Mouse (Mus musculus): ENCODE data around the gene Gm20696. TPM values are rescaled to one million over a fixed set of nuclear protein-coding genes. Genes with fewer than 3 reads are reported as not detected.

Gene Gm20696
- total RNA-seq, 1 experiment: 0.58 TPM

GRCm38 (mm10) chr6:99435140-99435539 is 231.5 kb downstream of the Gm20696 start:
- in situ Hi-C loops (cut with MboI; ENCODE audit: low sequenced_read_pairs in 2 of 2, unreplicated experiment in 2 of 2): no loop called here
- Histone ChIP-seq H3K9me3 (ENCODE audit: control insufficient read depth, insufficient read depth, low read depth, low read length) (no peaks in the 10 kb centered on the region), H3K4me3 (ENCODE audit: insufficient read depth in 1 of 2, low read depth in 1 of 2, low read length in 2 of 2, poor library complexity in 1 of 2, severe bottlenecking in 1 of 2) (no peak overlapping the region)

GRCm38 (mm10) chr6:99433006-99433405 is 233.6 kb downstream of the Gm20696 start:
- DNase-seq (ENCODE audit: low read depth, low spot score): no peak
- Histone ChIP-seq H3K4me3 (ENCODE audit: insufficient read depth in 1 of 2, low read depth in 1 of 2, low read length in 2 of 2, poor library complexity in 1 of 2, severe bottlenecking in 1 of 2) (no peak overlapping the region), H3K9ac (ENCODE audit: insufficient read depth, low read depth, low read length, poor library complexity, severe bottlenecking) (no peak overlapping the region), H3K4me1 (ENCODE audit: control insufficient read depth in 2 of 2, insufficient read depth in 2 of 2, low read length in 2 of 2, poor library complexity in 1 of 2) (no peaks in the 10 kb centered on the region), H3K9me3 (ENCODE audit: control insufficient read depth, insufficient read depth, low read depth, low read length) (no peaks in the 10 kb centered on the region), H3K36me3 (ENCODE audit: control insufficient read depth, insufficient read depth, low read length, poor library complexity, severe bottlenecking) (no peaks in the 10 kb centered on the region), H3K27ac (ENCODE audit: insufficient read depth, low read depth, low read length, poor library complexity, severe bottlenecking) (no peak overlapping the region)
- in situ Hi-C loops (cut with MboI; ENCODE audit: low sequenced_read_pairs in 2 of 2, unreplicated experiment in 2 of 2): no loop called here
- TF ChIP-seq HCFC1 (IDR thresholded peaks at IDR 0.05; ENCODE audit: borderline replicate concordance, insufficient read depth, low read length): no peak
- no peak for TF ChIP-seq MAFK (IDR thresholded peaks at IDR 0.05; ENCODE audit: insufficient read depth, low read depth, low read length)
- no peak for TF ChIP-seq ZNF384 (IDR thresholded peaks at IDR 0.05; ENCODE audit: low read depth, low read length)
- no peak for TF ChIP-seq ZC3H11A (IDR thresholded peaks at IDR 0.05; ENCODE audit: borderline replicate concordance, low read depth, low read length)

More at GRCm38 (mm10) chr6:99435140-99435539, 231.5 kb downstream of the Gm20696 start:
- TF ChIP-seq MAFK (IDR thresholded peaks at IDR 0.05; ENCODE audit: insufficient read depth, low read depth, low read length): no peak
- Histone ChIP-seq H3K36me3 (ENCODE audit: control insufficient read depth, insufficient read depth, low read length, poor library complexity, severe bottlenecking) (no peaks in the 10 kb centered on the region), H3K9ac (ENCODE audit: insufficient read depth, low read depth, low read length, poor library complexity, severe bottlenecking) (no peak overlapping the region), H3K4me1 (ENCODE audit: control insufficient read depth in 2 of 2, insufficient read depth in 2 of 2, low read length in 2 of 2, poor library complexity in 1 of 2) (peaks cover 0 to 7% of the 10 kb centered on the region in 2 experiments; a peak in 3 of 4 replicates), H3K27ac (ENCODE audit: insufficient read depth, low read depth, low read length, poor library complexity, severe bottlenecking) (no peak overlapping the region)
- no peak for DNase-seq (ENCODE audit: low read depth, low spot score)

GRCm38 (mm10) chr6:99431941-99432340 is 234.7 kb downstream of the Gm20696 start:
- in situ Hi-C loops (cut with MboI; ENCODE audit: low sequenced_read_pairs in 2 of 2, unreplicated experiment in 2 of 2): no loop called here
- Histone ChIP-seq H3K27ac (ENCODE audit: insufficient read depth, low read depth, low read length, poor library complexity, severe bottlenecking) (no peak overlapping the region), H3K4me3 (ENCODE audit: insufficient read depth in 1 of 2, low read depth in 1 of 2, low read length in 2 of 2, poor library complexity in 1 of 2, severe bottlenecking in 1 of 2) (no peak overlapping the region), H3K4me1 (ENCODE audit: control insufficient read depth in 2 of 2, insufficient read depth in 2 of 2, low read length in 2 of 2, poor library complexity in 1 of 2) (no peaks in the 10 kb centered on the region), H3K9ac (ENCODE audit: insufficient read depth, low read depth, low read length, poor library complexity, severe bottlenecking) (no peak overlapping the region), H3K36me3 (ENCODE audit: control insufficient read depth, insufficient read depth, low read length, poor library complexity, severe bottlenecking) (no peaks in the 10 kb centered on the region), H3K9me3 (ENCODE audit: control insufficient read depth, insufficient read depth, low read depth, low read length) (no peaks in the 10 kb centered on the region)
- no peak for TF ChIP-seq HCFC1 (IDR thresholded peaks at IDR 0.05; ENCODE audit: borderline replicate concordance, insufficient read depth, low read length)
- no peak for TF ChIP-seq ZC3H11A (IDR thresholded peaks at IDR 0.05; ENCODE audit: borderline replicate concordance, low read depth, low read length)
- no peak for TF ChIP-seq CHD2 (IDR thresholded peaks at IDR 0.05; ENCODE audit: low read depth, low read length)
- no peak for TF ChIP-seq MAFK (IDR thresholded peaks at IDR 0.05; ENCODE audit: insufficient read depth, low read depth, low read length)
- TF ChIP-seq ZNF384 (IDR thresholded peaks at IDR 0.05; ENCODE audit: low read depth, low read length): no peak
- DNase-seq (ENCODE audit: low read depth, low spot score): no peak

- H3K36me3 ChIP-seq (ENCODE audit: control insufficient read depth, insufficient read depth, low read length, poor library complexity, severe bottlenecking): no peaks in the 10 kb centered on the region
- H3K4me1 ChIP-seq (ENCODE audit: control insufficient read depth in 2 of 2, insufficient read depth in 2 of 2, low read length in 2 of 2, poor library complexity in 1 of 2): no peaks in the 10 kb centered on the region
- no peak overlapping the region for H3K4me3 ChIP-seq (ENCODE audit: insufficient read depth in 1 of 2, low read depth in 1 of 2, low read length in 2 of 2, poor library complexity in 1 of 2, severe bottlenecking in 1 of 2)
- no peaks in the 10 kb centered on the region for H3K9me3 ChIP-seq (ENCODE audit: control insufficient read depth, insufficient read depth, low read depth, low read length)
- no peak for DNase-seq (ENCODE audit: low read depth, low spot score)
- in situ Hi-C loops (cut with MboI; ENCODE audit: low sequenced_read_pairs in 2 of 2, unreplicated experiment in 2 of 2): no loop called here
- no peak overlapping the region for H3K9ac ChIP-seq (ENCODE audit: insufficient read depth, low read depth, low read length, poor library complexity, severe bottlenecking)
- TF ChIP-seq ZNF384 (IDR thresholded peaks at IDR 0.05; ENCODE audit: low read depth, low read length) (no peak), MAFK (IDR thresholded peaks at IDR 0.05; ENCODE audit: insufficient read depth, low read depth, low read length) (no peak), HCFC1 (IDR thresholded peaks at IDR 0.05; ENCODE audit: borderline replicate concordance, insufficient read depth, low read length) (no peak)
- no peak overlapping the region for H3K27ac ChIP-seq (ENCODE audit: insufficient read depth, low read depth, low read length, poor library complexity, severe bottlenecking)
Measured at GRCm38 (mm10) chr6:99430560-99430959, 236.0 kb downstream of the Gm20696 start.

DNA sequence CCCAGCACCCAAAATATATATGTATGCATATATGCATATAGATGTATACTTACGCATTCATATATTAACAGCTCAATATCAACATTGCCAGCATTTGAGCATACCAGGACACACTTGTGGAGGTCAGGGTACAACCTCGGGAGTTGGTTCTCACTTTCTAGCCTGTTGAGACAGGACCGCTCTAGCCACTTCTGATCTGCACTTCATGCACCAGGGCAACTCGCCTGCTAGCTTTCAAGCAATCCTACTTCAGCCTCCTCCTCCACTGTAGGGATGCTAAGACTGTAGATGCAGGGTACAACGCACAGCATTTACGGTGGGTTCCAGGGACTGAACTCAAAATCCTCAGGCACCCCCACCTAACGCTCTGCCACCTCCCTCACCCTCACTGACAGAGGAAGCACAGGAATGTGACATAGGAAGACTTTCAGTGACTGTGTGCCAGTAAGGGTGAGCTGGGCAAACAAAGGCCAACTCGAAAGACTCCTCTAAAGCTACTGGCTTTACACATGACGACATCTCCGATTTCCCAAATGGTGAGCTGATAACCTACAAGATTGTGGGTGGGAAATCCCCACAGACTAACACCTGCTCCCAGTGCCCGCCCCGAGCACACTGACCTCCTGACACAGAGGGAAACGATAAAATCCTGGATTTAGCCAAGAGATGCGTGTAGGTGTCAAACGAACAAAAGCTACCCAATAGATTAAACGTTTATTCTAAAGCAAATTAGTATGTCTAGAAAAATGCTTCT is 237.0 kb downstream of the Gm20696 start:
- no peak for DNase-seq (ENCODE audit: low read depth, low spot score)

More for the DNA sequence above, 237.0 kb downstream of the Gm20696 start:
- TF ChIP-seq HCFC1 (IDR thresholded peaks at IDR 0.05; ENCODE audit: borderline replicate concordance, insufficient read depth, low read length): no peak
- TF ChIP-seq MAFK (IDR thresholded peaks at IDR 0.05; ENCODE audit: insufficient read depth, low read depth, low read length): no peak
- no peak for TF ChIP-seq ZNF384 (IDR thresholded peaks at IDR 0.05; ENCODE audit: low read depth, low read length)
- TF ChIP-seq CHD2 (IDR thresholded peaks at IDR 0.05; ENCODE audit: low read depth, low read length): no peak
- no peak for TF ChIP-seq ZC3H11A (IDR thresholded peaks at IDR 0.05; ENCODE audit: borderline replicate concordance, low read depth, low read length)
- H3K27ac ChIP-seq (ENCODE audit: insufficient read depth, low read depth, low read length, poor library complexity, severe bottlenecking): no peak overlapping the region
- H3K4me3 ChIP-seq (ENCODE audit: insufficient read depth in 1 of 2, low read depth in 1 of 2, low read length in 2 of 2, poor library complexity in 1 of 2, severe bottlenecking in 1 of 2): no peak overlapping the region
- no peaks in the 10 kb centered on the region for H3K4me1 ChIP-seq (ENCODE audit: control insufficient read depth in 2 of 2, insufficient read depth in 2 of 2, low read length in 2 of 2, poor library complexity in 1 of 2)
- H3K9ac ChIP-seq (ENCODE audit: insufficient read depth, low read depth, low read length, poor library complexity, severe bottlenecking): no peak overlapping the region
- in situ Hi-C loops (cut with MboI; ENCODE audit: low sequenced_read_pairs in 2 of 2, unreplicated experiment in 2 of 2): no loop called here
- no peaks in the 10 kb centered on the region for H3K36me3 ChIP-seq (ENCODE audit: control insufficient read depth, insufficient read depth, low read length, poor library complexity, severe bottlenecking)
- H3K9me3 ChIP-seq (ENCODE audit: control insufficient read depth, insufficient read depth, low read depth, low read length): no peaks in the 10 kb centered on the region
